Mouse (Mus musculus) CH12.LX (cell line): ENCODE results near the gene Mybph. TPM values are rescaled to one million over a fixed set of nuclear protein-coding genes. Genes with fewer than 3 reads are reported as not detected.
A peak's percentile ranks its signal among the peaks of the same experiment; 100 is the strongest.

ENCODE experiments used
- DNase-seq: peaks from one replicate; pipeline ENCODE4 v3.0.0-alpha.2; 2013; ENCODE audit errors: extremely low read depth
- H3K27ac ChIP-seq: 2 replicates; pipeline ENCODE4 v1.5.1; 2012; ENCODE audit warnings: low read depth, mild to moderate bottlenecking, control low read depth, moderate library complexity; ENCODE audit not compliant: insufficient read depth
- H3K27me3 ChIP-seq: replicated peaks from 2 replicates; pipeline ENCODE3; 2012; ENCODE audit warnings: inconsistent platforms
- H3K36me3 ChIP-seq, 2 experiments: replicated peaks in 1 of 2; 2 replicates each; pipeline versions ENCODE3 to v1.6.1; 2012; ENCODE audit warnings: inconsistent platforms in 1 of 2, low read length in 1 of 2, mild to moderate bottlenecking in 1 of 2, mixed read lengths in 1 of 2, moderate library complexity in 1 of 2; ENCODE audit not compliant: control insufficient read depth in 1 of 2, insufficient read depth in 1 of 2
- H3K4me1 ChIP-seq, 2 experiments: 2 replicates each; pipeline ENCODE4 v1.6.1; 2012; ENCODE audit warnings: inconsistent platforms in 1 of 2, moderate library complexity in 1 of 2; ENCODE audit not compliant: insufficient read depth in 2 of 2, control insufficient read depth in 1 of 2
- H3K4me2 ChIP-seq: 2 replicates; pipeline ENCODE4 v1.6.1; 2012; ENCODE audit warnings: low read depth, mild to moderate bottlenecking, control low read depth; ENCODE audit not compliant: poor library complexity, insufficient read depth, severe bottlenecking
- H3K4me3 ChIP-seq, 3 experiments: fragments of 150-350 bp in 1 of 3; sonication (generic) in 1 of 3; replicated peaks in 1 of 3; 2 replicates each; pipeline versions ENCODE3 to v1.5.1; 2011 to 2012; ENCODE audit warnings: low read depth in 2 of 3, low read length in 2 of 3, mild to moderate bottlenecking in 2 of 3, moderate library complexity in 2 of 3, control low read depth in 1 of 3, improper control_type of control experiment in 1 of 3, inconsistent platforms in 1 of 3, mixed read lengths in 1 of 3; ENCODE audit not compliant: poor library complexity in 1 of 3
- H3K79me2 ChIP-seq: replicated peaks from 2 replicates; pipeline ENCODE4 v1.6.1; 2012; ENCODE audit warnings: mild to moderate bottlenecking, moderate library complexity; ENCODE audit not compliant: control insufficient read depth, poor library complexity, insufficient read depth, severe bottlenecking; ENCODE audit errors: extremely low read depth
- H3K9ac ChIP-seq: 2 replicates; pipeline ENCODE4 v1.6.1; 2012; ENCODE audit warnings: low read depth, mild to moderate bottlenecking, control low read depth, moderate library complexity; ENCODE audit not compliant: insufficient read depth
- H3K9me3 ChIP-seq: replicated peaks from 2 replicates; pipeline ENCODE3; 2012; ENCODE audit warnings: low read length, inconsistent platforms, mixed read lengths
- BHLHE40 ChIP-seq: IDR thresholded peaks from 2 replicates; pipeline ENCODE4 v1.6.1; 2011; ENCODE audit warnings: mild to moderate bottlenecking, low read depth, low read length, improper control_type of control experiment
- CHD1 ChIP-seq: IDR thresholded peaks from 2 replicates; pipeline ENCODE4 v1.6.1; 2012; ENCODE audit warnings: low read depth, low read length, improper control_type of control experiment, inconsistent platforms
- GABPA ChIP-seq: IDR thresholded peaks from 2 replicates; pipeline ENCODE4 v1.6.1; 2012; ENCODE audit warnings: low read depth, low read length, improper control_type of control experiment, inconsistent platforms; ENCODE audit not compliant: insufficient replicate concordance
- IRF4 ChIP-seq: IDR thresholded peaks from 2 replicates; pipeline ENCODE4 v1.6.1; 2014; ENCODE audit warnings: low read depth, mild to moderate bottlenecking, inconsistent platforms, low read length, improper control_type of control experiment
- JUN ChIP-seq: IDR thresholded peaks from 2 replicates; pipeline ENCODE4 v1.6.1; 2011; ENCODE audit warnings: low read depth, mild to moderate bottlenecking, low read length, improper control_type of control experiment, moderate library complexity; ENCODE audit not compliant: insufficient read depth
- KAT2A ChIP-seq: IDR thresholded peaks from 2 replicates; pipeline ENCODE4 v1.6.1; 2012; ENCODE audit warnings: low read length, improper control_type of control experiment, inconsistent platforms; ENCODE audit not compliant: insufficient replicate concordance
- MAX ChIP-seq: IDR thresholded peaks from 2 replicates; pipeline ENCODE4 v1.6.1; 2011; ENCODE audit warnings: low read length, improper control_type of control experiment
- MEF2A ChIP-seq: IDR thresholded peaks from 2 replicates; pipeline ENCODE4 v1.6.1; 2014; ENCODE audit warnings: low read depth, mild to moderate bottlenecking, inconsistent platforms, low read length, improper control_type of control experiment, borderline replicate concordance
- POLR2AphosphoS2 ChIP-seq: IDR thresholded peaks from 2 replicates; pipeline ENCODE4 v1.6.1; 2011; ENCODE audit warnings: low read depth, low read length, improper control_type of control experiment
- TCF12 ChIP-seq: IDR thresholded peaks from 2 replicates; pipeline ENCODE4 v1.6.1; 2014; ENCODE audit warnings: low read depth, mild to moderate bottlenecking, inconsistent platforms, low read length, improper control_type of control experiment
- ZC3H11A ChIP-seq: IDR thresholded peaks from 2 replicates; pipeline ENCODE4 v1.6.1; 2012; ENCODE audit warnings: low read depth, mild to moderate bottlenecking, inconsistent platforms, low read length, improper control_type of control experiment
- ZMIZ1 ChIP-seq: IDR thresholded peaks from 2 replicates; pipeline ENCODE4 v1.6.1; 2012; ENCODE audit warnings: low read depth, mild to moderate bottlenecking, inconsistent platforms, low read length, improper control_type of control experiment
- dilution Hi-C: fragments of 300-500 bp; cut with MboI; formaldehyde crosslinking; loops from 2 replicates; pipeline ENCODE4 v1.14.3; 2020; ENCODE audit warnings: low sequenced_read_pairs; ENCODE audit not compliant: extremely low pct_unique_long_range_greater_than_20kb, extremely low pct_ligation_motif_present
- in situ Hi-C: fragments of 300-500 bp; cut with MboI; formaldehyde crosslinking; loops from 3 replicates; pipeline ENCODE4 v1.14.3; 2019; ENCODE audit warnings: low sequenced_read_pairs, low pct_ligation_motif_present, low pct_unique_long_range_greater_than_20kb, mixed read lengths
- polyA plus RNA-seq: library from polyadenylated mRNA; unstranded; fragments of >175 nt; gene quantifications from 2 replicates; pipeline ENCODE4 v1.2.1, GENCODE M21; 2012; ENCODE audit warnings: low read depth; ENCODE audit not compliant: insufficient read length
- total RNA-seq, 2 experiments: library from RNA; depleted of rRNA; stranded (reverse); fragments of 300-350 nt in 1 of 2; fragments of >200 nt in 1 of 2; gene quantifications; 2 replicates each; pipeline ENCODE4 v1.2.3; 2012 to 2014

Gene Mybph
- total and polyA plus RNA-seq, 3 experiments = 0.25 to 3.0 (median 0.51) TPM

DNA sequence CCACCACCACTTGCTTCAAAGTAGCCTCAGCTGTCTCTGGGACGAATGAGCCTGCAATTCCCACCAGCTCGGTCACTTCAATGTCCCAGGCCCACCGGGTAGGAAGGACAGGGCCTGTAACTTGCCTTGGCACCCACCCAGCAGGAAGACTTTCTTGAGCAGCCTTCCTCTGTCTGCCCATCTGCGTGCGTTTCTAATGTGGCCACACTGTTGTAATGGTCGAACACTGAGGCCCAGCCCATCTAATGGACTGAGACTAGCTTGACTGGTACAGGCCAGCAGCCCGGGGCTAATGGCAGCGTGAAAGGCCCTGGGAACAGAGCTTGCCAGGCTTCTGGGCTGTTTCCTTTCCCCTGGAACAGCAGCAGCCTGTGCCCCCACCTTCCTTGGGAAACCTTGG lies 39.1 kb downstream of the Mybph start:
- Histone ChIP-seq H3K4me1 (peaks cover 14 to 53% of the 10 kb centered on the region in 2 experiments), H3K4me3 (no peak overlapping the region), H3K4me2 (no peak overlapping the region), H3K9ac (no peak overlapping the region), H3K79me2 (no peaks in the 10 kb centered on the region), H3K27me3 (peaks cover 3% of the 10 kb centered on the region), H3K9me3 (no peaks in the 10 kb centered on the region), H3K36me3 (no peaks in the 10 kb centered on the region), H3K27ac (no peak overlapping the region)
- dilution Hi-C loops (no loop called here), in situ Hi-C loops (loop anchor here (5.0 kb wide), 1 partner anchor 35 kb away; no protein-coding TSS in a partner anchor)
- no peak for TF ChIP-seq MEF2A
- no peak for TF ChIP-seq MAX
- TF ChIP-seq BHLHE40 = no peak
- TF ChIP-seq ZMIZ1 = no peak
- no peak for TF ChIP-seq POLR2AphosphoS2
- TF ChIP-seq TCF12 = no peak
- TF ChIP-seq ZC3H11A = no peak
- TF ChIP-seq IRF4 = no peak
- TF ChIP-seq CHD1 = no peak
- no peak for TF ChIP-seq JUN
- no peak for TF ChIP-seq GABPA
- TF ChIP-seq KAT2A = no peak
- no peak for DNase-seq

DNA sequence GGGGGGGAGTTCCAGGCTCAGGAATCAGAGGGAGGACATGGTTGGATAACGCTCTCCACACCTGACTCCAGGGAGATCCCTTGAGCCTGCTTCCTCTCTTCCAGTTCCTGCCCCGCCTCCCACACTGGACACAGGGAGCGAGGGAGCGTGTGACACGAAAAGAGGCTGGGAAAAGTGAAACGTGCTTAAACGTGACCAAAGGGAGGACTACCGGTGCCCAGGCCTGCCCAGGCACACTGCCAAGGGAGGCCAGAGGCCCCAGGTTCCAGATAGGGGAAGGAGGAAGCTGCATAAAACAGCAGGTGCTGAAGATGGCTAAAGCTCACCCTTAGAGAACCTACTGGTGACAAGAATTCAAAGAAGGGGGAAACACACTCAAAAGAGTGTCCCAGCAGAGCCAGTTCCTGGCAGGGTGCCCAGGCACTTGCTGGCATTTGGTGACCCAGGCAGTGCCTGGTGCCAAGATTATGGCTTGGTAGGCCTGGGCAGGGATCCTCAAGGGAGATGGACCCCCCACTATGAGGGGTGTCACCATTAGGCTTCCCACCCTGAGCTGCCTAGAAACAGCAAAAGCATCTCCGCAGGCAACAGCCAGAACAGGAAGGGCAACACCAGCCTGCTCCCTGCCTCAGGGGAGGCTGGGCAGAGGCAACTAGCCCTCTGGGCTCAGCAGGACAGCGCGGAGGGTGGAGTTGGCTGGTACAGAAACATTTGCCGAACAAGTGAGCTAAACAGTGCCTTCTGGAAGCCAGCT lies 39.7 kb downstream of the Mybph start:
- DNase-seq = no peak
- dilution Hi-C loops = no loop called here
- H3K27me3 ChIP-seq = no peaks in the 10 kb centered on the region
- no peak overlapping the region for H3K4me3 ChIP-seq
- no peak overlapping the region for H3K27ac ChIP-seq
- H3K36me3 ChIP-seq = no peaks in the 10 kb centered on the region
- TF ChIP-seq GABPA (no peak), BHLHE40 (peak; percentile 62)
- no peak overlapping the region for H3K4me2 ChIP-seq
- H3K9ac ChIP-seq = no peak overlapping the region
- peaks cover 14 to 59% of the 10 kb centered on the region in 2 experiments for H3K4me1 ChIP-seq
- in situ Hi-C loops = loop anchor here (5.0 kb wide), 1 partner anchor 36 kb away; no protein-coding TSS in a partner anchor
- no peaks in the 10 kb centered on the region for H3K9me3 ChIP-seq
- no peaks in the 10 kb centered on the region for H3K79me2 ChIP-seq
